ENCODE assay signal across 8 mouse cellular contexts in genomic region chr7:55841445-55841844, GRCm38 (mm10). TPM values are rescaled to one million over a fixed set of nuclear protein-coding genes. Genes with fewer than 3 reads are reported as not detected.
DNase-seq lines count a peak whose midpoint lies in the region; ATAC-seq and TF ChIP-seq lines count a peak whose summit lies in the region.

Gene Cyfip1, plus strand, starts transcription at chr7:55841745.

- peak within 1 kb of the TSS; percentile 97 for H3K27ac ChIP-seq in kidney, postnatal 0 days
- H3K27ac ChIP-seq in hindbrain, embryonic 16.5 days (ENCODE audit: low read depth, low read length), result peak within 1 kb of the TSS; percentile 96
- peak within 1 kb of the TSS; percentile 66 for H3K27ac ChIP-seq in macrophage

- peak within 1 kb of the TSS; percentile 89 for H3K9ac ChIP-seq in kidney, postnatal 0 days (ENCODE audit: low read depth, low read length)
- peak within 1 kb of the TSS; percentile 92 for H3K9ac ChIP-seq in hindbrain, embryonic 16.5 days (ENCODE audit: low read depth, low read length)

- H3K27me3 ChIP-seq in kidney, postnatal 0 days (ENCODE audit: insufficient read depth, low read length), result no peaks in the 10 kb centered on the region
- H3K27me3 ChIP-seq in hindbrain, embryonic 16.5 days (replicated peaks; ENCODE audit: control insufficient read depth, insufficient read depth, low read length), result no peaks in the 10 kb centered on the region

- TF ChIP-seq CTCF in kidney, postnatal 0 days (IDR thresholded peaks at IDR 0.05; ENCODE audit: low read depth), result no peak

- H3K4me1 ChIP-seq in kidney, postnatal 0 days (replicated peaks; ENCODE audit: insufficient read depth, low read length), result peaks cover 7% of the 10 kb centered on the region
- peaks cover 11% of the 10 kb centered on the region for H3K4me1 ChIP-seq in hindbrain, embryonic 16.5 days (ENCODE audit: control insufficient read depth, insufficient read depth, low read depth, low read length)

- no peaks in the 10 kb centered on the region for H3K36me3 ChIP-seq in kidney, postnatal 0 days (ENCODE audit: insufficient read depth, low read length)
- no peaks in the 10 kb centered on the region for H3K36me3 ChIP-seq in hindbrain, embryonic 16.5 days (ENCODE audit: control insufficient read depth, insufficient read depth, low read length)
- no peaks in the 10 kb centered on the region for H3K36me3 ChIP-seq in macrophage (ENCODE audit: inconsistent target)

- WGBS in kidney, postnatal 0 days, result 52% methylated on average over 7 of the region's 7 CpGs
- WGBS in hindbrain, embryonic 16.5 days, result 52% methylated on average over 7 of the region's 7 CpGs
- 82% methylated on average over 7 of the region's 7 CpGs for WGBS in macrophage (ENCODE audit: missing documents)

- no peaks in the 10 kb centered on the region for H3K9me3 ChIP-seq in kidney, postnatal 0 days (replicated peaks; ENCODE audit: low read length)
- H3K9me3 ChIP-seq in hindbrain, embryonic 16.5 days (ENCODE audit: control insufficient read depth, low read length), result no peaks in the 10 kb centered on the region

- peak within 1 kb of the TSS; percentile 82 for H3K4me3 ChIP-seq in kidney, postnatal 0 days (replicated peaks; ENCODE audit: low read depth, low read length)
- peak within 1 kb of the TSS; percentile 79 for H3K4me3 ChIP-seq in hindbrain, embryonic 16.5 days (ENCODE audit: low read length)
- peak within 1 kb of the TSS; percentile 84 for H3K4me3 ChIP-seq in macrophage (ENCODE audit: inconsistent target)

- H3K4me2 ChIP-seq in kidney, postnatal 0 days (ENCODE audit: low read length), result peak within 1 kb of the TSS; percentile 93
- peak within 1 kb of the TSS; percentile 71 for H3K4me2 ChIP-seq in hindbrain, embryonic 16.5 days (ENCODE audit: low read length)

- no peak for DNase-seq in kidney, postnatal 0 days (ENCODE audit: low spot score)
- no peak for DNase-seq in kidney, postnatal 36 days
- DNase-seq in adrenal gland, adult 8-10 months, result no peak
- no peak for DNase-seq in gastrocnemius, adult 8-10 months (ENCODE audit: low spot score in 2 of 2)
- DNase-seq in yolk sac, embryonic 10.5 days (ENCODE audit: low spot score), result no peak
- DNase-seq in spleen, adult 12 weeks (ENCODE audit: low spot score), result no peak

- peak; percentile 0; the same call in 1 of the 2 replicates for ATAC-seq in kidney, postnatal 0 days (replicated peaks; ENCODE audit: low FRiP score, low read depth)
- ATAC-seq in hindbrain, embryonic 16.5 days, result peak; percentile 5

- peaks cover 42% of the 10 kb centered on the region for H3K79me2 ChIP-seq in macrophage (ENCODE audit: inconsistent target)

RNA-seq across cellular contexts. Expression of gene Cyfip1, which starts in this region (rescaled TPM):
- polyA plus RNA-seq in kidney, postnatal 0 days (2015; fragmentation: Nextera tagmentation; extraction: Ambion mirVana), result 64.0 and 74.2 TPM in 2 replicates
- total RNA-seq in adrenal gland, adult 8-10 months (2022), result 10 to 100 TPM; 76.0 to 93.3 (median 80.9) TPM
- 10 to 100 TPM; 16.8 to 18.0 (median 17.4) TPM for total RNA-seq in gastrocnemius, adult 8-10 months (2022)
- 44.8 and 45.1 TPM in 2 replicates for polyA plus RNA-seq in hindbrain, embryonic 16.5 days (2015; fragmentation: Nextera tagmentation; extraction: Ambion mirVana)
- 100 to 1,000 TPM; 148 to 762 (median 285) TPM for total RNA-seq in macrophage (2018; cell fraction: chromatin; rRNA removed)
- 100 to 1,000 TPM in 25 of 26 experiments, 10 to 100 TPM in 1; 99.8 to 224 (median 153) TPM for total RNA-seq in macrophage (2018; cell fraction: cytosol; rRNA removed)
- 100 to 1,000 TPM; 116 to 365 (median 254) TPM for total RNA-seq in macrophage (2018; cell fraction: nucleus; rRNA removed)
- polyA plus RNA-seq in macrophage (2018), result 87.4 to 196 TPM (median 94.6 TPM) in 3 replicates

Comparison
In these comparisons a context has a peak if more than half of its experiments do, and no peak if none do; other contexts are left out.
1. RNA of gene Cyfip1 (total RNA-seq): 76.0 to 93.3 TPM in adrenal gland, adult 8-10 months; 16.8 to 18.0 TPM in gastrocnemius, adult 8-10 months; every median in the first group is over 4 times any median in the second.
2. Peak in every context shown above with its lines, with median percentiles within 50 percentile points of each other: H3K27ac ChIP-seq and H3K4me3 ChIP-seq.